ENCODE assay signal across 7 mouse cellular contexts in genomic region chr5:64336767-64337408, GRCm38 (mm10).
DNase-seq lines count a peak whose midpoint lies in the region; ATAC-seq and TF ChIP-seq lines count a peak whose summit lies in the region.

No protein-coding gene starts in this region.

- no peaks in the 10 kb centered on the region for H3K27me3 ChIP-seq in heart, embryonic 11.5 days (ENCODE audit: control insufficient read depth, insufficient read depth, low read length)
- H3K27me3 ChIP-seq in kidney, embryonic 14.5 days (ENCODE audit: control insufficient read depth, insufficient read depth, low read length): no peaks in the 10 kb centered on the region
- H3K27me3 ChIP-seq in limb, embryonic 12.5 days: no peaks in the 10 kb centered on the region
- H3K27me3 ChIP-seq in midbrain, embryonic 13.5 days: no peaks in the 10 kb centered on the region
- H3K27me3 ChIP-seq in stomach, postnatal 0 days (ENCODE audit: control insufficient read depth, insufficient read depth, low read length): no peaks in the 10 kb centered on the region

- H3K27ac ChIP-seq in brown adipose tissue, adult 24 weeks (replicated peaks; ENCODE audit: low read depth, low read length): peak overlapping the region; percentile 78
- H3K27ac ChIP-seq in embryonic fibroblast, embryonic 13.5 days (ENCODE audit: insufficient read depth, low read length): peak overlapping the region; percentile 71
- H3K27ac ChIP-seq in heart, embryonic 11.5 days (ENCODE audit: low read depth, low read length): peak overlapping the region; percentile 46; the same call in 1 of the 2 replicates
- peak overlapping the region; percentile 51; the same call in 1 of the 2 replicates for H3K27ac ChIP-seq in kidney, embryonic 14.5 days (ENCODE audit: low read depth, low read length)
- peak overlapping the region; percentile 66; the same call in 1 of the 2 replicates for H3K27ac ChIP-seq in limb, embryonic 12.5 days
- peak overlapping the region; percentile 56 for H3K27ac ChIP-seq in midbrain, embryonic 13.5 days
- H3K27ac ChIP-seq in stomach, postnatal 0 days (replicated peaks): peak overlapping the region; percentile 71

- peak; percentile 68 for DNase-seq in stomach, postnatal 0 days (ENCODE audit: low spot score)

- TF ChIP-seq EP300 in stomach, postnatal 0 days (optimal IDR thresholded peaks at IDR 0.05): no peak

- no peak overlapping the region for H3K9ac ChIP-seq in heart, embryonic 11.5 days (ENCODE audit: low read depth, low read length)
- no peak overlapping the region for H3K9ac ChIP-seq in kidney, embryonic 14.5 days (ENCODE audit: low read depth, low read length)
- H3K9ac ChIP-seq in limb, embryonic 12.5 days (replicated peaks): no peak overlapping the region
- no peak overlapping the region for H3K9ac ChIP-seq in midbrain, embryonic 13.5 days (replicated peaks)
- no peak overlapping the region for H3K9ac ChIP-seq in stomach, postnatal 0 days (ENCODE audit: low read length)

- TF ChIP-seq CTCF in embryonic fibroblast, embryonic 13.5 days (IDR thresholded peaks at IDR 0.05; ENCODE audit: borderline replicate concordance, insufficient read depth, low read length): no peak
- TF ChIP-seq CTCF in stomach, postnatal 0 days (IDR thresholded peaks at IDR 0.05; ENCODE audit: low read depth): peak; percentile 60

- TF ChIP-seq POLR2A in embryonic fibroblast, embryonic 13.5 days (IDR thresholded peaks at IDR 0.05; ENCODE audit: low read depth, low read length): no peak

- H3K4me1 ChIP-seq in brown adipose tissue, adult 24 weeks (ENCODE audit: control insufficient read depth, insufficient read depth, insufficient read length, low read length): peaks cover 30% of the 10 kb centered on the region
- H3K4me1 ChIP-seq in embryonic fibroblast, embryonic 13.5 days (ENCODE audit: control insufficient read depth, insufficient read depth, low read length): no peaks in the 10 kb centered on the region
- peaks cover 11% of the 10 kb centered on the region for H3K4me1 ChIP-seq in heart, embryonic 11.5 days (ENCODE audit: control insufficient read depth, insufficient read depth, low read length)
- peaks cover 6% of the 10 kb centered on the region; the same call in 1 of the 2 replicates for H3K4me1 ChIP-seq in kidney, embryonic 14.5 days (ENCODE audit: control insufficient read depth, insufficient read depth, low read length)
- H3K4me1 ChIP-seq in limb, embryonic 12.5 days (replicated peaks): peaks cover 24% of the 10 kb centered on the region
- H3K4me1 ChIP-seq in midbrain, embryonic 13.5 days (replicated peaks): peaks cover 8% of the 10 kb centered on the region
- H3K4me1 ChIP-seq in stomach, postnatal 0 days (replicated peaks; ENCODE audit: control insufficient read depth, insufficient read depth): 0 out of 2 replicates have a peak, but pooled peaks cover 3% of the 10 kb centered on the region

- H3K9me3 ChIP-seq in heart, embryonic 11.5 days (replicated peaks; ENCODE audit: control insufficient read depth, low read length): no peaks in the 10 kb centered on the region
- H3K9me3 ChIP-seq in kidney, embryonic 14.5 days (ENCODE audit: control insufficient read depth, low read length): no peaks in the 10 kb centered on the region
- no peaks in the 10 kb centered on the region for H3K9me3 ChIP-seq in limb, embryonic 12.5 days
- no peaks in the 10 kb centered on the region for H3K9me3 ChIP-seq in midbrain, embryonic 13.5 days
- H3K9me3 ChIP-seq in stomach, postnatal 0 days (ENCODE audit: control insufficient read depth, low read length): no peaks in the 10 kb centered on the region

- no peak overlapping the region for H3K4me3 ChIP-seq in brown adipose tissue, adult 24 weeks (ENCODE audit: insufficient read depth, low read depth, low read length)
- no peak overlapping the region for H3K4me3 ChIP-seq in embryonic fibroblast, embryonic 13.5 days (ENCODE audit: insufficient read depth, low read length)
- no peak overlapping the region for H3K4me3 ChIP-seq in heart, embryonic 11.5 days (ENCODE audit: low read depth, low read length)
- H3K4me3 ChIP-seq in kidney, embryonic 14.5 days (ENCODE audit: low read length): no peak overlapping the region
- H3K4me3 ChIP-seq in limb, embryonic 12.5 days (replicated peaks): no peak overlapping the region
- no peak overlapping the region for H3K4me3 ChIP-seq in midbrain, embryonic 13.5 days (replicated peaks)
- H3K4me3 ChIP-seq in stomach, postnatal 0 days (ENCODE audit: low read depth, low read length): no peak overlapping the region

- H3K4me2 ChIP-seq in heart, embryonic 11.5 days: no peak overlapping the region
- H3K4me2 ChIP-seq in kidney, embryonic 14.5 days (replicated peaks; ENCODE audit: low read depth, low read length): no peak overlapping the region
- H3K4me2 ChIP-seq in limb, embryonic 12.5 days: no peak overlapping the region
- no peak overlapping the region for H3K4me2 ChIP-seq in midbrain, embryonic 13.5 days (replicated peaks)
- no peak overlapping the region for H3K4me2 ChIP-seq in stomach, postnatal 0 days (replicated peaks; ENCODE audit: low read depth)

- 31% methylated on average over 7 of the region's 7 CpGs for WGBS in heart, embryonic 11.5 days (ENCODE audit: insufficient replicate concordance)
- 48% methylated on average over 7 of the region's 7 CpGs for WGBS in kidney, embryonic 14.5 days
- WGBS in limb, embryonic 12.5 days: 48% methylated on average over 7 of the region's 7 CpGs
- 33% methylated on average over 7 of the region's 7 CpGs for WGBS in midbrain, embryonic 13.5 days
- 22% methylated on average over 7 of the region's 7 CpGs for WGBS in stomach, postnatal 0 days

- peaks cover 5% of the 10 kb centered on the region; the same call in 1 of the 2 replicates for H3K36me3 ChIP-seq in heart, embryonic 11.5 days (ENCODE audit: control insufficient read depth, insufficient read depth, low read length)
- peaks cover 38% of the 10 kb centered on the region for H3K36me3 ChIP-seq in kidney, embryonic 14.5 days (ENCODE audit: control insufficient read depth, insufficient read depth, low read length)
- peaks cover 37% of the 10 kb centered on the region for H3K36me3 ChIP-seq in limb, embryonic 12.5 days
- H3K36me3 ChIP-seq in midbrain, embryonic 13.5 days: peaks cover 8% of the 10 kb centered on the region
- peaks cover 8% of the 10 kb centered on the region; the same call in 1 of the 2 replicates for H3K36me3 ChIP-seq in stomach, postnatal 0 days (ENCODE audit: control insufficient read depth, insufficient read depth, low read length)

- peak; percentile 71 for ATAC-seq in heart, embryonic 11.5 days (replicated peaks; ENCODE audit: insufficient number of reproducible peaks, low FRiP score, low TSS enrichment)
- ATAC-seq in kidney, embryonic 14.5 days (ENCODE audit: low FRiP score, low TSS enrichment): peak; percentile 55
- no peak for ATAC-seq in limb, embryonic 12.5 days (ENCODE audit: insufficient number of reproducible peaks, insufficient read depth, low FRiP score, low TSS enrichment, low read depth)
- ATAC-seq in midbrain, embryonic 13.5 days: peak; percentile 89
- ATAC-seq in stomach, postnatal 0 days (ENCODE audit: low FRiP score, low TSS enrichment): peak; percentile 80
